Mouse (Mus musculus): ENCODE data around the gene Msx2.

DNA sequence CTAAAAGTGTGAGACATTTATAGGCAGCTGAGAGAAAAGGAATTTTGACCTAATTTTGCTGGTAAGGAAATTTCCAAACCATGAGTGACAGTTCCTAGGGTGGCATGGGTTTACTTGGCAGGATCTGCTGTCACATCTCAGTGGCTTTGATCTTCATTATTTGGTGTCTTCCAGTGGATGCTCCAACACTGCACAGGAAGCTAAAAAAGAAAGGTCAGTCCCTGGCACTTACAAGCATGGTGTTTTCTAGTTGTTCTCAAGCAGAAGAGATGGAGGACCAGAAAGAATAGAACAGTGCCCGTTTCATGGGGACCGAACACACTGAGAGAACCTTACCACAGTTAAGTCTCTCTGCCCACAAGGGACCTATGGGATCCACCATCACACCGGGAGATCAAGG, 18.9 kb downstream of the Msx2 start:
- TF ChIP-seq CTCF (IDR thresholded peaks at IDR 0.05; ENCODE audit: low read depth) (no peak), EP300 (IDR thresholded peaks at IDR 0.05; ENCODE audit: low read depth) (no peak)
